Mouse (Mus musculus) liver, adult (tissue): ENCODE results near the gene Serp2.

Experiments
- GATA4 ChIP-seq: IDR thresholded peaks from 2 replicates; pipeline ENCODE4 v1.6.1; 2014; ENCODE audit warnings: mild to moderate bottlenecking, low read length; ENCODE audit not compliant: insufficient replicate concordance

Gene Serp2

GRCm38 (mm10) chr14:76514050-76514585 is 42.6 kb downstream of the Serp2 start:
- no peak for TF ChIP-seq GATA4

GRCm38 (mm10) chr14:76513395-76514049 is 43.2 kb downstream of the Serp2 start:
- no peak for TF ChIP-seq GATA4

GRCm38 (mm10) chr14:76511971-76512370 is 44.7 kb downstream of the Serp2 start:
- TF ChIP-seq GATA4, result no peak

DNA sequence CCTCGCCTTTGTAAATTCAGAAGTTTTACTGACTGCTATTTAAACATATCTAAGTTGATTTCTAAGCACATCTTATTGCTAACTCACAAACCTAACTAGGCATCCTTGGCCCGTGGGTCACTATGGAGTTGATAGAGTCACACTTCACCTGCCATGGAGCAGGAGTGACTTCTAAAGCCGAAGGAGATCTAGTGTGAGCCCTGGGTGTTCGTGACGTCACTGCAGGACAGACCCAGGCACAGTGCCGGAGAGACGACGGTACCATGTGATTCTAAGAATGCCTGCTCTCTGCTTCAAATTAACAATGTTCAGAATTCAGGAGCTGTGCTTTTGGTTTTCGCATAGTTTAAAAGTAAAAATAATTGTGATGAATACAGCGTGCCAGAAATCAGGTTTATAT is 48.0 kb downstream of the Serp2 start:
- no peak for TF ChIP-seq GATA4

DNA sequence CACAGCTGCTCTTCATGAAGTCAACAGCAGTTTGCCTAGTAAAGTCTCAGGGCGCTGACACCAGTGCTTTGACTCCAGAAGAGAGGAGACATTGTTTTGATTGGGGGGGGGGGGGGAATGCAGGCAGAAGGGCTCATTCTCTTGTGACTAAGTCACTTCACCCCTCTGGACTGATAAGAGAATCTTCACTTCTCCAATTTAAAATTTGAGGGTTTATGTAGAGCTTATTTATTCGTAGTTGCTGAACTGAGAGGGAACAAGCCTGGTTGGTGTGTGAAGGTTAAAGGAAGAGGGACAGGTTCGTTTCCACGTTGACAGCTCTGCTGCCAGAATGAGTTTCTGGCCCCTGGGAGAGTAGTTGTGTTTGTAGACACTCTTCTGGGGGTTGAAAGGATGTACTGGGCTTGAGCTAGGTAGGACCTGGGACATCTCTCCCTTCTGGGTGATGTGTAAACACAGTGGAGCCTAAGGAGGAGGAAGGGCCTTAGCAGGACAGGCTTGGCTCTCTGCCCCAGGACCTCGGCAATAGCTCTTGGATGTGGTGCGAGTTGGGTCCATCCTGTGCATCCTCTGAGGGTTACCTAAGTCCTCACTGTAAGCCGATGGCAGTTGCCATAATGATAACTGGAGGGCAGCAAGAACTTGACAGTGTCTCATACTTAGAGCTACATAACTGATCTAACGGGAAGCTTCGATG is 48.7 kb downstream of the Serp2 start:
- TF ChIP-seq GATA4, result no peak

DNA sequence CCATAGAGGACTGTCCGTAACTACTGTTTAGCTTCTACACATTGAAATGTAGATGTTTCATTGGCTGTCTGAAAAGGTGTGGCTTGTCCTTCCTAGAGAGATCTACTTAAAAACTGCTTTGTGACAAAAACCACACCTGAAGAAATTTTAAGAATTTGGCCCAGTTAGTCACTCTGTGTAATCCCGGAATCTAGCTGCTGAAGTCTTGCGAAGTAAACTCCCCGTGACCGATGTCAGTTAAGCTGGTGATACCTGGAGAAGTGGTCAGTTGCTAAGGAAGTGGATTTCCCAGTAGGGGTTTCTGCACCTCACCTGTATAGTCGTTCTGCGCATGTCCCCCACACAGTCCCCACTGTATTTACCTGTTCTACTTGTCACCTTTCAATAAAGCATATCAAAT is 49.3 kb downstream of the Serp2 start:
- TF ChIP-seq GATA4, result no peak

DNA sequence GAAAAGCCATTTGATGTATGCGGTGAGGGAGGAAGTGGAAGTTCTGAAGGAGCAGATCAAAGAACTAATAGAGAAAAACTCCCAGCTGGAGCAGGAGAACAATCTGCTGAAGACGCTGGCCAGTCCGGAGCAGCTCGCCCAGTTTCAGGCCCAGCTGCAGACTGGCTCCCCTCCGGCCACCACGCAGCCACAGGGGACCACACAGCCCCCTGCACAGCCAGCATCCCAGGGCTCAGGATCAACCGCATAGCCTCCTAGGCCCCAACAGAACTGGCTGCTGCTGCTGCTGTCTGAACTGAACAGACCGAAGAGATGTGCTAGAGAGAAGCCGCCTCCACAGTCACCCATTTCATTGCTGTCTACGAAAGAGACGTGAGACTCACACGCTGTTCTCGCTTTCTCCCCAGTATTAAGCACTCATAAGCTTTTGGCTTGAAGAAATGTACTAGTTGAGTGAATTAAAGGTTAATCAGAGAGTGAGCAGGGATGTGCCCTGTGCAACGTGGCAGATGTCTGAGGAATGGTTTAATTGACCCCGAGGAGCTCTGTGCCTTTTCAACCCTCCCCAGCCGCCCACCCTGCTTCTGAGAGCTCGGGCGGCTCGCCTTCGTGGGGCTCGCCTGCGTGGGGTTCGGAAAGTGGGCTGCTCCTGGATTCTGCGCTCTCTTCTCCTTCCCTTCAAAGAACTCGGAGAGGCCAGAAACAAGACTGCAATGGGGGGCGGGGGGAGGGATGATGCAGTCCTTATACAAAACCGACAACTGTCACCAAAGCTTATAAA is 50.1 kb downstream of the Serp2 start:
- no peak for TF ChIP-seq GATA4

DNA sequence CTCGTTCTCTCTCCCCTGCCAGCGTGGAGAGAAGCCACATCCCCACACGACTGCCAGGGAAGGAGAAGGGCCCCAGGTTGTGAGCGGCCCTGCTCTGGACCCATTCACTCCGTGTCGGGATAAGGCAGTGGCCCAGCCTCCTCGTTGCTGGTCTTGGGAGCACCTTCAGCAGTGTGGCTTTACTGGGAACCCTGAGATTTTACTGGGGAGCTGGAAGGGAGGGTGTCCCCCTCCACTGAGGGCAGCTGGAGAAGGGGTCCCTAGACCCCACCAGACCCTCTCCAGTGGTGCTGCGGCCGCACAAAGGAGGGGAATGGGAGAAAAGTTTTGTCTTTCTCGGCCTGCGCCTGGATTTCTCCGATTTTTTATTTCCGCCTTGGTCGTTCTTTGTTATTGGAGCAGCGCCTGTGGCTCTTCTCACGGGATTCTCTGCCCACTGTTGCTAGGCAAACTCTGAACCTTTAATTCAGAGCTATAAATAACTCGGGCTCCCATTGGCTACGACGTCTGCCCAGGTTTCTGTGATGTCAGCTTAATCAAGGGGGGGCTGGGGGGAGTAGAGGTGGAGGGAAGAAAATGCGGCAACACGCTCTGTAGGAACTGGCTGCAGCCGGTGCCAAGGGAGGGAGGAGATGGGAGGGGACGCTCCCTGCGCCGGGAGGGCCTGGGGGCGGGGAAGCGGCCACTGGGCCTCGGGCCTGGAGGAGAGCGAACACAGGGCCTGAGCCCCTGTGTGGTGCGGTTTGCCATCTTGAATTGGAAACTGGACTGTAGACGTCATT is 51.1 kb downstream of the Serp2 start:
- no peak for TF ChIP-seq GATA4

DNA sequence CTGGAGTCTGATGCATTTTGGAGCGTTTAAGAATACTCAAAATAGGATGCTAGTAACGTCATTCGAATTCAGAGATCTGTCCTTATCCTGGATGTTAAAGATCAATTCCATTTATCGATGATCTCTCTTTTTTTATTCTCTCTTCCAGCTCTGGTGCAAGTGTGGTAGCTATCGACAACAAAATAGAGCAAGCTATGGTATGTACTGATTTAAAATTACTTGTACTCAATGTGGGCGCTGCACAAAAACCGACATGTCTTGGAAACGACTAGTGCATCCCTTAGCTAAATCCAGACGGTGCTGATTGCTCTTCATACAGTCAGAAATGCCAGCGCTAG is 51.6 kb downstream of the Serp2 start:
- TF ChIP-seq GATA4, result no peak

GRCm38 (mm10) chr14:76504121-76504737 is 52.5 kb downstream of the Serp2 start:
- peak; percentile 44; the same call in 1 of the 2 replicates for TF ChIP-seq GATA4

DNA sequence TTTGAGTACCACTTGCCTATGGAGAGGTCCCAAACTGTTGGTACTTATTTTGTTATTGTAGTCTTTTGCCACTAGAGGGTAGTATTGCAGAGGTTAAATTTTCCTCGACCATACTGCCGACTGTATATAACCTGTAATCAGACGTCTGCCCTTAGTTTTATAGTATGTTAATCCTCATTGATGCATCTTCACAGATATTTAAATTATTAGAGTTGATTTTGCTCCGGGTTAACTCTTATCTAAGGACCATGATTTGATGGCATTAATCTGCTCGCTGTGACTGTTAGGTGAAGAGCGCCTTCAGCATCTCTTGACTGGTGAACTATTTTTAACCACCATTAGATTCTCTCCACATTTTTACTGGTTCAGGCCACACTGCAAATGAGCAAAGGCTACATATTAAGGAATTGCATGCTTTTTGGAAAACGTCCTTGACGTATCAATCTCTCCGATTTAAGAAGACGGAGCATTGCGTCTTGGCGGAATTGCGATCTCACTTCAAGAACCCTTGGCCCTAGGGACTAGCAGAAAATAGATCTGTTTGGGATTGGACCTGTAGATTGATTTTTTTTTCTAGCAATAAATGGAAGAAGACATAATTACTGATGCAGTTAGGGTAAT is 53.3 kb downstream of the Serp2 start:
- no peak for TF ChIP-seq GATA4

GRCm38 (mm10) chr14:76500036-76500435 is 56.7 kb downstream of the Serp2 start:
- no peak for TF ChIP-seq GATA4

DNA sequence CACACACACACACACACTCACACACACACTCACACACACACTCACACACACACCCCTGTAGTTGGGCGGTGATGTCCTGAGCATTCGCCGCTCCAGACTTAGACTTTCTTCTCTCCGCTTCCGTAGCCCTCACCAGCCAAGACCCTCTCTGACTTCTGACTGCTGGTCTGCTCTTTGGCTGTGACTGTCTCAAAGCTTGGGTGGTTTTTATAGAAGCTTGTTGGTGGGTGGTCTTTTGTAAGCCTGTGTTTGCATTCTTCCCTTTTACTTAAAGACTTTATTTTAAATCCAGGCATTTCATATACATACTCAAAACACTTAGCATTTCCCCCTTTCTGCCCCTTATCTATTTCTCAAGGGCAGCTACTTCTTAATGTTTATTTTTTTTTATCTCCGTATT is 57.2 kb downstream of the Serp2 start:
- no peak for TF ChIP-seq GATA4

DNA sequence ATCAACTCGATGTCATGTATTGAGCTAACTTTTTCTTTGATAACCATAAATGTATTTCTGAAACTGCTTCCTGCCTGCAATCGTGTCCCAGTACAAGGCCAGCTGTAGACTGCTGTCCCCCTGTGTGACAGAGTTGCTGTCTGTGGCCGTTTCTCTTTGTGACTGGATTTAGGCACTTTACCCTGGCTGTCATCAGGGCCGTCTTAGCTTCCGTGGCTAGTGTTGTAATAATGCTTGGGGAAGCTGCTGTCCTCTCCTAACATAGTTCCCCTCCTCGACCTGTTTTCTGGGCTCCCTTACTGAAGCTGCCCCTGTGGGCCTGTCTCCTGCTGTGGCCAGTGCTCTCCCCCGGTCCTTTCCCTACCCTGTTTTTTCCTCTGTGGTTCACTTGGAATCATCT is 58.5 kb downstream of the Serp2 start:
- TF ChIP-seq GATA4, result no peak
